ENCODE assay signal across 8 mouse cellular contexts in genomic region chr2:158863341-158864125, GRCm38 (mm10).
DNase-seq lines count a peak whose midpoint lies in the region; ATAC-seq and TF ChIP-seq lines count a peak whose summit lies in the region.

No protein-coding gene starts in this region.

- H3K9ac ChIP-seq in embryonic facial prominence, embryonic 11.5 days (replicated peaks; ENCODE audit: low read length), result no peak overlapping the region
- no peak overlapping the region for H3K9ac ChIP-seq in heart, embryonic 11.5 days (ENCODE audit: low read depth, low read length)
- no peak overlapping the region for H3K9ac ChIP-seq in liver, postnatal 0 days (replicated peaks)
- no peak overlapping the region for H3K9ac ChIP-seq in neural tube, embryonic 14.5 days (replicated peaks; ENCODE audit: low read depth, low read length)

- H3K27ac ChIP-seq in embryonic facial prominence, embryonic 11.5 days (replicated peaks; ENCODE audit: low read depth, low read length), result no peak overlapping the region
- no peak overlapping the region for H3K27ac ChIP-seq in heart, embryonic 11.5 days (ENCODE audit: low read depth, low read length)
- H3K27ac ChIP-seq in liver, postnatal 0 days (ENCODE audit: low read depth), result no peak overlapping the region
- no peak overlapping the region for H3K27ac ChIP-seq in neural tube, embryonic 14.5 days (ENCODE audit: low read depth, low read length)
- H3K27ac ChIP-seq in thymus, adult 2 months (ENCODE audit: control insufficient read depth, insufficient read depth, low read length), result no peak overlapping the region

- DNase-seq in adrenal gland, postnatal 14 days, result peak; percentile 77
- peak; percentile 87 for DNase-seq in embryonic facial prominence, embryonic 11.5 days (ENCODE audit: low spot score)
- peak; percentile 53 to 63 for DNase-seq in kidney, postnatal 25 days
- DNase-seq in liver, postnatal 0 days, result peak; percentile 68
- DNase-seq in thymus, adult 2 months, result peak; percentile 57

- TF ChIP-seq EP300 in liver, postnatal 0 days (IDR thresholded peaks at IDR 0.05; ENCODE audit: low read depth), result no peak

- no peaks in the 10 kb centered on the region for H3K4me1 ChIP-seq in embryonic facial prominence, embryonic 11.5 days (ENCODE audit: control insufficient read depth, insufficient read depth, low read length)
- H3K4me1 ChIP-seq in heart, embryonic 11.5 days (ENCODE audit: control insufficient read depth, insufficient read depth, low read length), result no peaks in the 10 kb centered on the region
- H3K4me1 ChIP-seq in liver, postnatal 0 days (ENCODE audit: insufficient read depth), result no peaks in the 10 kb centered on the region
- H3K4me1 ChIP-seq in neural tube, embryonic 14.5 days (ENCODE audit: control insufficient read depth, insufficient read depth, low read length), result no peaks in the 10 kb centered on the region
- H3K4me1 ChIP-seq in thymus, adult 2 months (replicated peaks; ENCODE audit: control insufficient read depth, insufficient read depth, low read length), result no peaks in the 10 kb centered on the region

- TF ChIP-seq CTCF in liver, postnatal 0 days (IDR thresholded peaks at IDR 0.05; ENCODE audit: low read depth), result peak; percentile 99
- TF ChIP-seq CTCF in thymus, adult 2 months (IDR thresholded peaks at IDR 0.05; ENCODE audit: borderline replicate concordance, control insufficient read depth, extremely low read depth, insufficient read depth, low read length, poor library complexity), result peak; percentile 87; the same call in 1 of the 2 replicates

- peak; percentile 43 for ATAC-seq in CD4-positive, CD25-positive, alpha-beta regulatory T cell, adult 4 months
- peak; percentile 34; the same call in 1 of the 2 replicates for ATAC-seq in embryonic facial prominence, embryonic 11.5 days (replicated peaks; ENCODE audit: insufficient number of reproducible peaks, low FRiP score, low TSS enrichment, low read depth)
- ATAC-seq in heart, embryonic 11.5 days (replicated peaks; ENCODE audit: insufficient number of reproducible peaks, low FRiP score, low TSS enrichment), result 0 out of 2 replicates have a peak, but pooled peaks have one; percentile 6
- peak; percentile 56; the same call in 1 of the 2 replicates for ATAC-seq in liver, postnatal 0 days
- ATAC-seq in neural tube, embryonic 14.5 days (ENCODE audit: low read depth), result peak; percentile 61

- H3K36me3 ChIP-seq in embryonic facial prominence, embryonic 11.5 days (replicated peaks; ENCODE audit: control insufficient read depth, insufficient read depth, low read depth, low read length), result no peaks in the 10 kb centered on the region
- H3K36me3 ChIP-seq in heart, embryonic 11.5 days (ENCODE audit: control insufficient read depth, insufficient read depth, low read length), result no peaks in the 10 kb centered on the region
- H3K36me3 ChIP-seq in liver, postnatal 0 days (replicated peaks; ENCODE audit: insufficient read depth, low read length), result no peaks in the 10 kb centered on the region
- H3K36me3 ChIP-seq in neural tube, embryonic 14.5 days (ENCODE audit: control insufficient read depth, insufficient read depth, low read length), result no peaks in the 10 kb centered on the region
- no peaks in the 10 kb centered on the region for H3K36me3 ChIP-seq in thymus, adult 2 months (ENCODE audit: control insufficient read depth, insufficient read depth, low read length)

- no peaks in the 10 kb centered on the region for H3K27me3 ChIP-seq in embryonic facial prominence, embryonic 11.5 days (ENCODE audit: control insufficient read depth, insufficient read depth, low read length)
- peaks cover 3% of the 10 kb centered on the region; the same call in 1 of the 2 replicates for H3K27me3 ChIP-seq in heart, embryonic 11.5 days (ENCODE audit: control insufficient read depth, insufficient read depth, low read length)
- H3K27me3 ChIP-seq in liver, postnatal 0 days (ENCODE audit: insufficient read depth, low read length), result no peaks in the 10 kb centered on the region
- H3K27me3 ChIP-seq in neural tube, embryonic 14.5 days (ENCODE audit: control insufficient read depth, insufficient read depth, low read length), result no peaks in the 10 kb centered on the region
- H3K27me3 ChIP-seq in thymus, adult 2 months (ENCODE audit: control insufficient read depth, insufficient read depth, low read length), result no peaks in the 10 kb centered on the region

- H3K4me2 ChIP-seq in embryonic facial prominence, embryonic 11.5 days (ENCODE audit: low read depth, low read length), result no peak overlapping the region
- no peak overlapping the region for H3K4me2 ChIP-seq in heart, embryonic 11.5 days
- no peak overlapping the region for H3K4me2 ChIP-seq in liver, postnatal 0 days (ENCODE audit: low read depth, low read length)
- no peak overlapping the region for H3K4me2 ChIP-seq in neural tube, embryonic 14.5 days (ENCODE audit: low read depth, low read length)

- WGBS in embryonic facial prominence, embryonic 11.5 days, result 56% methylated on average over 11 of the region's 11 CpGs
- WGBS in heart, embryonic 11.5 days (ENCODE audit: insufficient replicate concordance), result 43% methylated on average over 11 of the region's 11 CpGs
- WGBS in liver, postnatal 0 days (ENCODE audit: insufficient replicate concordance), result 47% methylated on average over 11 of the region's 11 CpGs
- 58% methylated on average over 11 of the region's 11 CpGs for WGBS in neural tube, embryonic 14.5 days
- WGBS in thymus, adult 2 months, result 59% methylated on average over 11 of the region's 11 CpGs

- no peak for TF ChIP-seq POLR2A in thymus, adult 2 months (IDR thresholded peaks at IDR 0.05; ENCODE audit: control insufficient read depth, extremely low read depth, insufficient read depth, low read length, poor library complexity)

- H3K4me3 ChIP-seq in embryonic facial prominence, embryonic 11.5 days (ENCODE audit: low read depth, low read length), result no peak overlapping the region
- no peak overlapping the region for H3K4me3 ChIP-seq in heart, embryonic 11.5 days (ENCODE audit: low read depth, low read length)
- no peak overlapping the region for H3K4me3 ChIP-seq in liver, postnatal 0 days (ENCODE audit: low read depth, low read length)
- H3K4me3 ChIP-seq in neural tube, embryonic 14.5 days (ENCODE audit: low read depth, low read length), result no peak overlapping the region
- no peak overlapping the region for H3K4me3 ChIP-seq in thymus, adult 2 months (ENCODE audit: control insufficient read depth, insufficient read depth, low read length)

- no peaks in the 10 kb centered on the region for H3K9me3 ChIP-seq in embryonic facial prominence, embryonic 11.5 days (replicated peaks; ENCODE audit: control insufficient read depth, low read length)
- no peaks in the 10 kb centered on the region for H3K9me3 ChIP-seq in heart, embryonic 11.5 days (replicated peaks; ENCODE audit: control insufficient read depth, low read length)
- H3K9me3 ChIP-seq in liver, postnatal 0 days (ENCODE audit: low read length), result no peaks in the 10 kb centered on the region
- no peaks in the 10 kb centered on the region for H3K9me3 ChIP-seq in neural tube, embryonic 14.5 days (ENCODE audit: control insufficient read depth, low read length)

Comparison
In these comparisons a context has a peak if more than half of its experiments do, and no peak if none do; other contexts are left out.
1. ATAC-seq: peak in every context shown above with its lines; median percentile 61 in neural tube, embryonic 14.5 days; 56 in liver, postnatal 0 days; 43 in CD4-positive, CD25-positive, alpha-beta regulatory T cell, adult 4 months; 34 in embryonic facial prominence, embryonic 11.5 days; 6 in heart, embryonic 11.5 days.